Mouse (Mus musculus) retina, postnatal 1 day (tissue): ENCODE results near the gene Zfp677.
"Not testable (repeated sequence)": the region's sequence is repeated elsewhere in the genome, so short reads cannot be mapped to it uniquely, and the experiment has no call there.

Experiments used
- DNase-seq: peaks from one replicate; pipeline ENCODE4 v3.0.0-alpha.2; 2012

Zfp677 gene

GRCm38 (mm10) chr17:21383391-21384056 lies at the start of gene Zfp677:
TSS of gene Zfp677 (plus strand) at chr17:21383748.
- DNase-seq = peak; percentile 83

GRCm38 (mm10) chr17:21368018-21368417 lies 15.5 kb upstream of the Zfp677 start:
- not testable (repeated sequence) for DNase-seq

- peak; percentile 9 for DNase-seq
Observed at GRCm38 (mm10) chr17:21369925-21370719, 13.4 kb upstream of the Zfp677 start.

GRCm38 (mm10) chr17:21375311-21375710 lies 8.2 kb upstream of the Zfp677 start:
- DNase-seq = no peak

GRCm38 (mm10) chr17:21384057-21384411 lies 486 bp downstream of the Zfp677 start:
- DNase-seq = no peak

- peak; percentile 81 for DNase-seq
Observed at GRCm38 (mm10) chr17:21422664-21423599, 39.4 kb downstream of the Zfp677 start, which contains the start of gene Zfp54. TSS of gene Zfp54 (plus strand) at chr17:21423227.

- DNase-seq = not testable (repeated sequence)
Observed at GRCm38 (mm10) chr17:21438806-21439400, 55.4 kb downstream of the Zfp677 start.
